Mouse (Mus musculus) testis, adult 2 months (tissue): ENCODE measurements around the gene Rbms2.
"Not testable (repeated sequence)": the region's sequence is repeated elsewhere in the genome, so short reads cannot be mapped to it uniquely, and the experiment has no call there.

Source experiments
- CTCF ChIP-seq: fragments of 200-500 bp; IDR thresholded peaks from 2 replicates; pipeline ENCODE4 v1.5.1; 2012; ENCODE audit warnings: low read depth, mild to moderate bottlenecking, inconsistent platforms, low read length, moderate library complexity; ENCODE audit not compliant: control insufficient read depth, insufficient read depth, insufficient replicate concordance
- POLR2A ChIP-seq: fragments of 200-500 bp; IDR thresholded peaks from 2 replicates; pipeline ENCODE4 v1.6.1; 2012; ENCODE audit warnings: low read depth, mild to moderate bottlenecking, inconsistent platforms, low read length, moderate library complexity; ENCODE audit not compliant: control insufficient read depth

GRCm38 (mm10) chr10:128171348-128171747, 8.7 kb downstream of the Rbms2 start:
- TF ChIP-seq CTCF, POLR2A: not testable (repeated sequence)
